Mouse (Mus musculus): Measurements from ENCODE around the gene Hk1. TPM values are rescaled to one million over a fixed set of nuclear protein-coding genes. Genes with fewer than 3 reads are reported as not detected.
A peak's percentile ranks its signal among the peaks of the same experiment; 100 is the strongest.
"Not testable (repeated sequence)": the region's sequence is repeated elsewhere in the genome, so short reads cannot be mapped to it uniquely, and the experiment has no call there.

Hk1 gene
- polyA plus RNA-seq, 1 experiment from 2014 or later, result 39.5 TPM

DNA sequence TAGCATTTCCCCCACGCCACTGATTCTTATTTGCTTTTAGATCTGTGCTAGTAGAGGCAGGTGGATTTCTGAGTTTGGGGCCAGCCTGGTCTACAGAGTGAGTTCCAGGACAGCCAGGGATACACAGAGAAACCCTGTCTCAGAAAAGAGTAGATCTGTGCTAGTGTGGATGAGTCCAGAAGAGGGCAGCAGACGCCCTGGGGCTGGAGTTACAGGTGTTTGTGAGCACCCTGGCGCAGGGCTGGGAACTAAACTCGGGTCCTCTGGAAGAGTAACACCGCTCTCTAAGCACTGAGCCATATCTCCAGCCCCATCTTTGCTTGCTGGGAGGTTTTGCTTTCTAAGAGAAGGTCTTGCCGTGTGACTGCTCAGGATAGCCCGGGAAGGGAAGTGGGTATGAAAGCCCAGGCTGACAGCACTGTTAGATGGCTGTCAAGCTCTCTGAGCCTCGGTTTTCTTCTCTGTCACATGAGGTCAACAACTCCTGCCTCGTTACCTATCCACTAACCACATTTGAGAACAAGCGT lies 50.8 kb downstream of the Hk1 start:
- WGBS, result 85% methylated on average over 10 of the region's 10 CpGs

GRCm38 (mm10) chr10:62327572-62328317 lies 52.0 kb downstream of the Hk1 start:
- no peaks in the 10 kb centered on the region for H3K36me3 ChIP-seq (ENCODE audit: poor library complexity, severe bottlenecking)
- no peak for ATAC-seq
- H3K9ac ChIP-seq, result no peak overlapping the region
- 43% methylated on average over 23 of the region's 23 CpGs for WGBS
- H3K27me3 ChIP-seq, result no peaks in the 10 kb centered on the region
- H3K27ac ChIP-seq, result no peak overlapping the region
- H3K4me1 ChIP-seq, result no peaks in the 10 kb centered on the region
- H3K9me3 ChIP-seq (replicated peaks), result no peaks in the 10 kb centered on the region
- H3K4me3 ChIP-seq, result no peak overlapping the region
- peak overlapping the region; percentile 4; the same call in 1 of the 2 replicates for H3K4me2 ChIP-seq

More for the DNA sequence above, 50.8 kb downstream of the Hk1 start:
- Histone ChIP-seq H3K27ac (no peak overlapping the region), H3K27me3 (no peaks in the 10 kb centered on the region), H3K9me3 (replicated peaks) (no peaks in the 10 kb centered on the region), H3K9ac (no peak overlapping the region), H3K4me1 (no peaks in the 10 kb centered on the region), H3K36me3 (ENCODE audit: poor library complexity, severe bottlenecking) (no peaks in the 10 kb centered on the region), H3K4me3 (no peak overlapping the region), H3K4me2 (no peak overlapping the region)
- ATAC-seq, result no peak

GRCm38 (mm10) chr10:62326818-62327571 lies 52.7 kb downstream of the Hk1 start:
- Histone ChIP-seq H3K4me2 (no peak overlapping the region), H3K4me1 (no peaks in the 10 kb centered on the region), H3K9me3 (replicated peaks) (no peaks in the 10 kb centered on the region), H3K9ac (no peak overlapping the region; the same call in 1 of the 2 replicates), H3K27ac (no peak overlapping the region), H3K4me3 (no peak overlapping the region), H3K36me3 (ENCODE audit: poor library complexity, severe bottlenecking) (no peaks in the 10 kb centered on the region), H3K27me3 (no peaks in the 10 kb centered on the region)
- no peak for ATAC-seq
- 72% methylated on average over 8 of the region's 8 CpGs for WGBS

- Histone ChIP-seq H3K27me3 (no peaks in the 10 kb centered on the region), H3K4me3 (no peak overlapping the region), H3K9ac (no peak overlapping the region), H3K27ac (no peak overlapping the region), H3K4me2 (no peak overlapping the region), H3K9me3 (replicated peaks) (no peaks in the 10 kb centered on the region), H3K36me3 (ENCODE audit: poor library complexity, severe bottlenecking) (no peaks in the 10 kb centered on the region), H3K4me1 (no peaks in the 10 kb centered on the region)
- 94% methylated on average over 8 of the region's 8 CpGs for WGBS
- ATAC-seq, result no peak
These were observed 53.7 kb downstream of the Hk1 start for GRCm38 (mm10) chr10:62326002-62326401.

GRCm38 (mm10) chr10:62322821-62323220 lies 56.9 kb downstream of the Hk1 start:
- H3K36me3 ChIP-seq (ENCODE audit: poor library complexity, severe bottlenecking); H3K27ac ChIP-seq; H3K9me3 ChIP-seq (replicated peaks); H3K27me3 ChIP-seq; H3K9ac ChIP-seq; H3K4me1 ChIP-seq; H3K4me3 ChIP-seq; H3K4me2 ChIP-seq; ATAC-seq: not testable (repeated sequence)
- WGBS, result 89% methylated on average over 8 of the region's 8 CpGs

- H3K9me3 ChIP-seq (replicated peaks), result no peaks in the 10 kb centered on the region
- no peak overlapping the region for H3K4me3 ChIP-seq
- no peaks in the 10 kb centered on the region for H3K36me3 ChIP-seq (ENCODE audit: poor library complexity, severe bottlenecking)
- H3K27ac ChIP-seq, result no peak overlapping the region
- no peaks in the 10 kb centered on the region for H3K27me3 ChIP-seq
- ATAC-seq, result no peak
- H3K4me1 ChIP-seq, result peaks cover 3% of the 10 kb centered on the region
- 83% methylated on average over 9 of the region's 9 CpGs for WGBS
- H3K4me2 ChIP-seq, result no peak overlapping the region
- H3K9ac ChIP-seq, result no peak overlapping the region
These were observed 58.3 kb downstream of the Hk1 start for GRCm38 (mm10) chr10:62321457-62321856.

GRCm38 (mm10) chr10:62320402-62320978 lies 59.2 kb downstream of the Hk1 start:
- H3K9me3 ChIP-seq (replicated peaks), result no peaks in the 10 kb centered on the region
- H3K27me3 ChIP-seq, result no peaks in the 10 kb centered on the region
- WGBS, result 81% methylated on average over 9 of the region's 9 CpGs
- peak; percentile 61 for ATAC-seq
- H3K27ac ChIP-seq, result no peak overlapping the region
- H3K36me3 ChIP-seq (ENCODE audit: poor library complexity, severe bottlenecking), result no peaks in the 10 kb centered on the region
- no peak overlapping the region for H3K4me3 ChIP-seq
- H3K4me1 ChIP-seq, result peaks cover 6% of the 10 kb centered on the region
- H3K4me2 ChIP-seq, result no peak overlapping the region
- H3K9ac ChIP-seq, result no peak overlapping the region

- 82% methylated on average over 7 of the region's 7 CpGs for WGBS
These were observed 60.6 kb downstream of the Hk1 start for GRCm38 (mm10) chr10:62319154-62319553.

GRCm38 (mm10) chr10:62316467-62316866 lies 63.2 kb downstream of the Hk1 start:
- Histone ChIP-seq H3K27me3 (no peaks in the 10 kb centered on the region), H3K4me1 (peaks cover 10% of the 10 kb centered on the region), H3K9me3 (replicated peaks) (no peaks in the 10 kb centered on the region), H3K36me3 (ENCODE audit: poor library complexity, severe bottlenecking) (no peaks in the 10 kb centered on the region; the same call in 1 of the 2 replicates), H3K27ac (no peak overlapping the region), H3K4me3 (no peak overlapping the region), H3K4me2 (no peak overlapping the region), H3K9ac (no peak overlapping the region)
- WGBS, result 52% methylated on average over 8 of the region's 8 CpGs
- ATAC-seq, result no peak

More at GRCm38 (mm10) chr10:62319154-62319553, 60.6 kb downstream of the Hk1 start:
- no peaks in the 10 kb centered on the region for H3K27me3 ChIP-seq
- no peak overlapping the region for H3K4me2 ChIP-seq
- no peak for ATAC-seq
- H3K9me3 ChIP-seq (replicated peaks), result no peaks in the 10 kb centered on the region
- no peak overlapping the region for H3K27ac ChIP-seq
- no peaks in the 10 kb centered on the region for H3K36me3 ChIP-seq (ENCODE audit: poor library complexity, severe bottlenecking)
- H3K4me1 ChIP-seq, result peaks cover 6% of the 10 kb centered on the region
- H3K9ac ChIP-seq, result no peak overlapping the region
- no peak overlapping the region for H3K4me3 ChIP-seq

GRCm38 (mm10) chr10:62313885-62314424 lies 65.8 kb downstream of the Hk1 start:
- no peak for ATAC-seq
- H3K9me3 ChIP-seq (replicated peaks), result no peaks in the 10 kb centered on the region
- H3K36me3 ChIP-seq (ENCODE audit: poor library complexity, severe bottlenecking), result no peaks in the 10 kb centered on the region; the same call in 1 of the 2 replicates
- peaks cover 12% of the 10 kb centered on the region for H3K4me1 ChIP-seq
- 68% methylated on average over 15 of the region's 15 CpGs for WGBS
- H3K27ac ChIP-seq, result no peak overlapping the region
- no peaks in the 10 kb centered on the region for H3K27me3 ChIP-seq
- H3K4me2 ChIP-seq, result no peak overlapping the region
- H3K9ac ChIP-seq, result no peak overlapping the region
- no peak overlapping the region for H3K4me3 ChIP-seq

DNA sequence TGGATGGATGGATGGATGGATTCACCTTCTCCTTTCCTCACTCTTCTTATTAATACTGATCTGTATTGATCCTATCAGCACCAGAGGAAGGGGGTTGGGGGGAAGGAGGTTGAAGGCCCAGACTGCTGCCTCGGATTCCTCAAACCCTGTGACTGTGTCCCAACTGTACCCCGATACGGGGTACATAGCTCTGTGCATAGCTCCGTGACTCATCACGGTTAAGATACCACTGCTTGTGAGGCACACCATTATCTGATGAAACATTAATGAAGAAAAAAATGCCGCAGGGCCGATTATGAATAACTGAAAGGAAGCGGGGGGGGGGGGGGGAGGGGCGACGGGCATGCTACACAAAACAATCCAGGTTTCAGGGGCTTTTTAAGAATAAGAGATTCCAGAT lies 66.6 kb downstream of the Hk1 start:
- Histone ChIP-seq H3K9me3 (replicated peaks) (no peaks in the 10 kb centered on the region), H3K4me2 (no peak overlapping the region), H3K4me3 (no peak overlapping the region), H3K36me3 (ENCODE audit: poor library complexity, severe bottlenecking) (no peaks in the 10 kb centered on the region; the same call in 1 of the 2 replicates), H3K4me1 (peaks cover 12% of the 10 kb centered on the region), H3K9ac (no peak overlapping the region), H3K27me3 (no peaks in the 10 kb centered on the region), H3K27ac (no peak overlapping the region)
- no peak for ATAC-seq
- 66% methylated on average over 10 of the region's 10 CpGs for WGBS

GRCm38 (mm10) chr10:62311464-62311863 lies 68.2 kb downstream of the Hk1 start:
- no peak overlapping the region for H3K4me3 ChIP-seq
- peaks cover 10% of the 10 kb centered on the region for H3K4me1 ChIP-seq
- no peak overlapping the region for H3K4me2 ChIP-seq
- no peak overlapping the region; the same call in 1 of the 2 replicates for H3K27ac ChIP-seq
- no peak overlapping the region for H3K9ac ChIP-seq
- H3K27me3 ChIP-seq, result no peaks in the 10 kb centered on the region
- 17% methylated on average over 6 of the region's 6 CpGs for WGBS
- H3K36me3 ChIP-seq (ENCODE audit: poor library complexity, severe bottlenecking), result no peaks in the 10 kb centered on the region; the same call in 1 of the 2 replicates
- no peaks in the 10 kb centered on the region for H3K9me3 ChIP-seq (replicated peaks)
- peak; percentile 50; the same call in 1 of the 2 replicates for ATAC-seq

Measured in forebrain, embryonic 13.5 days (tissue).